Mouse (Mus musculus) olfactory bulb, adult 2 months (tissue): ENCODE results near the gene 4930595D18Rik.

Source experiments
- CTCF ChIP-seq: fragments of 200-500 bp; IDR thresholded peaks from 2 replicates; pipeline ENCODE4 v1.5.1; 2012; ENCODE audit warnings: low read depth, mild to moderate bottlenecking, low read length, moderate library complexity; ENCODE audit not compliant: insufficient read depth
- POLR2A ChIP-seq: fragments of 200-500 bp; IDR thresholded peaks from 2 replicates; pipeline ENCODE4 v1.6.1; 2012; ENCODE audit warnings: mild to moderate bottlenecking, low read depth, low read length, moderate library complexity; ENCODE audit not compliant: insufficient read depth

DNA sequence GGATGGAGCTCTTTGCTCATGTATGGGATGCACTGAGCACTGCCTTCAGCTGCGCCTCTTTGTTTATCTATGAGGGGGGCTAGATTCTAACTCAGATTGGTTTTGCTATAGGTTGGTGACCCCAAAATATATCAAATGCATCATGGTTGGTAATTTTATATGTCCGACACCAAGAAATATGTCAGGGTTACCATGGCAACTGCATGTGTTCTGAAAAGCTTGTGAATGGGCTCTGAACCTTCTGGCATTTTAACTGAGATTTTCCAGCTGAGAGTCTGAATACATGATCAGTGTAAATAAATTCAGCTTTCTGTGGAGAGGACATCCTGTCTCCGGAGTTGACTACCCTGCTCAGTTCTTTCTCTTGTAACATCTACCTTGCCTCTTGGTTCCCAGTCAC, 19.7 kb upstream of the 4930595D18Rik start:
- TF ChIP-seq POLR2A (no peak), CTCF (no peak)
